Mouse (Mus musculus): ENCODE measurements at regions not wholly inside any gene's neighbourhood (a gene's known extent, or its start where the extent isn't known, plus 50 kb on each side); places are given as distances from the start of the nearest gene placed in this dataset.

- no peak for ATAC-seq (replicated peaks; ENCODE audit: low FRiP score)
- WGBS: 86% methylated on average over 4 of the region's 4 CpGs
- H3K9me3 ChIP-seq (replicated peaks): no peaks in the 10 kb centered on the region
These were observed 83.1 kb downstream of the Thbs2 start for GRCm38 (mm10) chr17:14610791-14611522.

GRCm38 (mm10) chr17:14608845-14609244 is 85.2 kb downstream of the Thbs2 start:
- no peak for ATAC-seq (replicated peaks; ENCODE audit: low FRiP score)
- 86% methylated on average over 4 of the region's 4 CpGs for WGBS

More at GRCm38 (mm10) chr17:14610791-14611522, 83.1 kb downstream of the Thbs2 start:
- no peak overlapping the region for H3K4me2 ChIP-seq
- no peaks in the 10 kb centered on the region for H3K4me1 ChIP-seq
- no peak overlapping the region for H3K4me3 ChIP-seq (replicated peaks)
- H3K36me3 ChIP-seq: no peaks in the 10 kb centered on the region
- H3K27me3 ChIP-seq: no peaks in the 10 kb centered on the region
- no peak overlapping the region for H3K27ac ChIP-seq
- no peak overlapping the region for H3K9ac ChIP-seq

GRCm38 (mm10) chr17:14606356-14606989 is 87.6 kb downstream of the Thbs2 start:
- H3K9me3 ChIP-seq (replicated peaks): no peaks in the 10 kb centered on the region
- no peaks in the 10 kb centered on the region for H3K27me3 ChIP-seq
- H3K4me2 ChIP-seq: no peak overlapping the region
- no peak overlapping the region for H3K27ac ChIP-seq
- H3K9ac ChIP-seq: no peak overlapping the region
- no peaks in the 10 kb centered on the region for H3K4me1 ChIP-seq
- H3K36me3 ChIP-seq: no peaks in the 10 kb centered on the region
- WGBS: 73% methylated on average over 5 of the region's 5 CpGs
- no peak for ATAC-seq (replicated peaks; ENCODE audit: low FRiP score)
- H3K4me3 ChIP-seq (replicated peaks): no peak overlapping the region

More at GRCm38 (mm10) chr17:14608845-14609244, 85.2 kb downstream of the Thbs2 start:
- Histone ChIP-seq H3K9ac (no peak overlapping the region), H3K27ac (no peak overlapping the region), H3K27me3 (no peaks in the 10 kb centered on the region), H3K36me3 (no peaks in the 10 kb centered on the region), H3K4me1 (no peaks in the 10 kb centered on the region), H3K9me3 (replicated peaks) (no peaks in the 10 kb centered on the region), H3K4me2 (no peak overlapping the region), H3K4me3 (replicated peaks) (no peak overlapping the region)

GRCm38 (mm10) chr17:14599681-14600080 is 94.4 kb downstream of the Thbs2 start:
- Histone ChIP-seq H3K27ac (no peak overlapping the region), H3K36me3 (no peaks in the 10 kb centered on the region), H3K4me2 (no peak overlapping the region), H3K27me3 (no peaks in the 10 kb centered on the region), H3K4me3 (replicated peaks) (no peak overlapping the region), H3K9ac (no peak overlapping the region), H3K9me3 (replicated peaks) (no peaks in the 10 kb centered on the region), H3K4me1 (no peaks in the 10 kb centered on the region)
- ATAC-seq (replicated peaks; ENCODE audit: low FRiP score): no peak
- WGBS: 75% methylated on average over 10 of the region's 10 CpGs

GRCm38 (mm10) chr17:14596470-14596869 is 97.6 kb downstream of the Thbs2 start:
- Histone ChIP-seq H3K27me3 (no peaks in the 10 kb centered on the region), H3K9ac (no peak overlapping the region), H3K4me1 (no peaks in the 10 kb centered on the region), H3K9me3 (replicated peaks) (no peaks in the 10 kb centered on the region), H3K4me2 (no peak overlapping the region), H3K36me3 (no peaks in the 10 kb centered on the region), H3K4me3 (replicated peaks) (no peak overlapping the region), H3K27ac (no peak overlapping the region)
- no peak for ATAC-seq (replicated peaks; ENCODE audit: low FRiP score)
- 90% methylated on average over 7 of the region's 7 CpGs for WGBS

GRCm38 (mm10) chr17:14595525-14595924 is 98.5 kb downstream of the Thbs2 start:
- ATAC-seq (replicated peaks; ENCODE audit: low FRiP score): no peak
- WGBS: 79% methylated on average over 7 of the region's 7 CpGs
- no peaks in the 10 kb centered on the region for H3K27me3 ChIP-seq

GRCm38 (mm10) chr17:14588086-14588817 is 105.8 kb downstream of the Thbs2 start:
- no peak overlapping the region for H3K27ac ChIP-seq
- H3K9ac ChIP-seq: no peak overlapping the region
- no peaks in the 10 kb centered on the region for H3K9me3 ChIP-seq (replicated peaks)
- H3K4me2 ChIP-seq: no peak overlapping the region
- WGBS: 84% methylated on average over 12 of the region's 12 CpGs
- H3K4me3 ChIP-seq (replicated peaks): no peak overlapping the region
- H3K27me3 ChIP-seq: no peaks in the 10 kb centered on the region
- H3K36me3 ChIP-seq: no peaks in the 10 kb centered on the region
- no peak for ATAC-seq (replicated peaks; ENCODE audit: low FRiP score)
- no peaks in the 10 kb centered on the region for H3K4me1 ChIP-seq

More at GRCm38 (mm10) chr17:14595525-14595924, 98.5 kb downstream of the Thbs2 start:
- H3K9ac ChIP-seq: no peak overlapping the region
- H3K36me3 ChIP-seq: no peaks in the 10 kb centered on the region
- no peak overlapping the region for H3K4me2 ChIP-seq
- H3K4me1 ChIP-seq: no peaks in the 10 kb centered on the region
- H3K27ac ChIP-seq: no peak overlapping the region
- H3K4me3 ChIP-seq (replicated peaks): no peak overlapping the region
- no peaks in the 10 kb centered on the region for H3K9me3 ChIP-seq (replicated peaks)

- Histone ChIP-seq H3K27ac (no peak overlapping the region), H3K4me2 (no peak overlapping the region), H3K4me3 (replicated peaks) (no peak overlapping the region), H3K36me3 (no peaks in the 10 kb centered on the region), H3K9me3 (replicated peaks) (no peaks in the 10 kb centered on the region), H3K9ac (no peak overlapping the region), H3K27me3 (no peaks in the 10 kb centered on the region), H3K4me1 (no peaks in the 10 kb centered on the region)
- no peak for ATAC-seq (replicated peaks; ENCODE audit: low FRiP score)
- 74% methylated on average over 3 of the region's 3 CpGs for WGBS
These were observed 114.4 kb downstream of the Thbs2 start for GRCm38 (mm10) chr17:14579671-14580070.

GRCm38 (mm10) chr17:14578721-14579120 is 115.3 kb downstream of the Thbs2 start:
- WGBS: 76% methylated on average over 1 of the region's 1 CpGs
- Histone ChIP-seq H3K4me1 (no peaks in the 10 kb centered on the region), H3K4me3 (replicated peaks) (no peak overlapping the region), H3K9ac (no peak overlapping the region), H3K27ac (no peak overlapping the region), H3K9me3 (replicated peaks) (no peaks in the 10 kb centered on the region), H3K36me3 (no peaks in the 10 kb centered on the region), H3K27me3 (no peaks in the 10 kb centered on the region), H3K4me2 (no peak overlapping the region)
- no peak for ATAC-seq (replicated peaks; ENCODE audit: low FRiP score)

GRCm38 (mm10) chr17:14578194-14578593 is 115.8 kb downstream of the Thbs2 start:
- H3K36me3 ChIP-seq: no peaks in the 10 kb centered on the region
- H3K9me3 ChIP-seq (replicated peaks): no peaks in the 10 kb centered on the region
- H3K4me2 ChIP-seq: no peak overlapping the region
- no peak for ATAC-seq (replicated peaks; ENCODE audit: low FRiP score)
- H3K4me3 ChIP-seq (replicated peaks): no peak overlapping the region
- no peak overlapping the region for H3K27ac ChIP-seq
- no peaks in the 10 kb centered on the region for H3K27me3 ChIP-seq
- 56% methylated on average over 3 of the region's 3 CpGs for WGBS
- H3K9ac ChIP-seq: no peak overlapping the region
- H3K4me1 ChIP-seq: no peaks in the 10 kb centered on the region

- H3K27ac ChIP-seq: no peak overlapping the region
- ATAC-seq (replicated peaks; ENCODE audit: low FRiP score): no peak
- no peaks in the 10 kb centered on the region for H3K27me3 ChIP-seq
- no peaks in the 10 kb centered on the region for H3K36me3 ChIP-seq
- H3K4me1 ChIP-seq: no peaks in the 10 kb centered on the region
- no peak overlapping the region for H3K4me2 ChIP-seq
- H3K9me3 ChIP-seq (replicated peaks): no peaks in the 10 kb centered on the region
- no peak overlapping the region for H3K9ac ChIP-seq
- H3K4me3 ChIP-seq (replicated peaks): no peak overlapping the region
- WGBS: 67% methylated on average over 2 of the region's 2 CpGs
These were observed 117.9 kb downstream of the Thbs2 start for GRCm38 (mm10) chr17:14576159-14576558.

- ATAC-seq (replicated peaks; ENCODE audit: low FRiP score): no peak
- no peaks in the 10 kb centered on the region for H3K36me3 ChIP-seq
- no peak overlapping the region for H3K9ac ChIP-seq
- 93% methylated on average over 7 of the region's 7 CpGs for WGBS
- no peak overlapping the region for H3K27ac ChIP-seq
- no peaks in the 10 kb centered on the region for H3K4me1 ChIP-seq
- H3K9me3 ChIP-seq (replicated peaks): no peaks in the 10 kb centered on the region
- H3K4me3 ChIP-seq (replicated peaks): no peak overlapping the region
- H3K27me3 ChIP-seq: no peaks in the 10 kb centered on the region
- H3K4me2 ChIP-seq: no peak overlapping the region
These were observed 122.9 kb downstream of the Thbs2 start for GRCm38 (mm10) chr17:14571143-14571542.
